Mouse (Mus musculus) adrenal gland, adult 2 months (tissue): ENCODE data around the gene Lhfpl2. TPM values are rescaled to one million over a fixed set of nuclear protein-coding genes. Genes with fewer than 3 reads are reported as not detected.
A peak's percentile ranks its signal among the peaks of the same experiment; 100 is the strongest.
"Not testable (repeated sequence)": the region's sequence is repeated elsewhere in the genome, so short reads cannot be mapped to it uniquely, and the experiment has no call there.

ENCODE experiments used
- DNase-seq: peaks from one replicate; pipeline ENCODE4 v3.0.0; 2021
- long read RNA-seq: library from polyadenylated mRNA; stranded (forward); transcript quantifications from one replicate; pipeline ENCODE4 v2.0.0, GENCODE M21; 2021
- polyA plus RNA-seq: library from polyadenylated mRNA; depleted of rRNA; stranded (reverse); fragments of >200 nt; gene quantifications from 2 replicates; pipeline ENCODE4 v1.2.3, GENCODE M21; 2012; rRNA removed
- total RNA-seq, 2 experiments: library from RNA; stranded (reverse); gene quantifications; 2 replicates each; pipeline ENCODE4 v1.2.3; 2021

Gene Lhfpl2
- 10 to 100 TPM; 27.9 to 32.2 TPM for total RNA-seq
- polyA plus RNA-seq: 21.5 and 26.7 TPM in 2 replicates
- long read RNA-seq, full-length matches to known transcripts: 12 of 17 reads
- long read RNA-seq, partial matches to known transcripts: 5 of 17 reads
- long read RNA-seq, other reads (novel, unspliced or antisense): 0 of 17 reads

DNA sequence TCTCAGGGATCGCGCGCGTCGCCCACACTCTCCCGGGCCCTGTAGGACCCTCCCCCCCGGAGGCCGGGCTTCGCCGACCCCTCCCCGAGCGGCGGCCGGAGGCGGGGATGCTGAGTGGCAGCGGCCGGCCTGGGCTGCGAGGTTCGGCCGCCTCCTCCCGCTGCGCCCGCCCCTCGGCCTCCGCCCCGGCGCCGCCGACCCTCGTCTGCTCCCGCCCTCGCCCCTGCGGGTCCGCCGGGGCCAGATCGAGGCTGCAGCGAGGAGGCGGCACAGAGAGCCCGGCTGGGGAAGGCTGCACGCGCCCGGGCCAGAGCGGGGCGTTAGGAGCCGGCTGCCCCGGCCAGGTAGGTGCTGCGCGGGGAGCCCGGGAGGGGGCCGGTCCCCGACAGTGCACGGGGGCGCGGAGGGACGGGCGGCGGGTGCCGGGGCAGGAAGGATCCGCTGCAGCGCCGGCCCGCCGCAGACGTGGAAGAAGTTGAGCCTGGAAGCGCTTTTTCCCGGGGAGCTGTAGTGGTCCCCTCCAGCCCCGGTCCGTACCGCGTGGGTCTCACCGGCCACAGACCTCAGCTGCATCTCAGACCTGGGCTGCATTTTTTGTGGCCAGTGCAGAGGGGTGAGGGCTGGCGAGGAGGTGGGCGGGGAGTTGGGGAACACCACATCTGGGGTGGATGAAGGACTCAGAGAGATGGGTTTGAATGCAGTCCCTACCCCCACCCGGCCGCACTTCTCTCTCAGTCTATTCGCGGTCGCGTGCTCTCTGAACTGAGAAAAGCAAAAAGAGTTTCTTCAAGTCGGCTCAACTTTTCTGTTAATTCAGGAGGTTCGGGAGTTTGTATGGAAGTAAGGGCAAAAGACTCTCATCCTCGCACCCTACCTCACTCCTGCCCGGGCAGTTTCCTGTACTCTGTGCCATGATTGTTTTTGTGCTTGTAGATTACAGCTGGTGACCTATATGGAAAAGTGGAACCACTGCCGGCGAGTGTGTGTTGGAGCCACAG, at the start of gene Lhfpl2:
Gene Lhfpl2 (plus strand): TSS at position 234 of the 998 bp plus-strand sequence.
- DNase-seq: peak; percentile 85

DNA sequence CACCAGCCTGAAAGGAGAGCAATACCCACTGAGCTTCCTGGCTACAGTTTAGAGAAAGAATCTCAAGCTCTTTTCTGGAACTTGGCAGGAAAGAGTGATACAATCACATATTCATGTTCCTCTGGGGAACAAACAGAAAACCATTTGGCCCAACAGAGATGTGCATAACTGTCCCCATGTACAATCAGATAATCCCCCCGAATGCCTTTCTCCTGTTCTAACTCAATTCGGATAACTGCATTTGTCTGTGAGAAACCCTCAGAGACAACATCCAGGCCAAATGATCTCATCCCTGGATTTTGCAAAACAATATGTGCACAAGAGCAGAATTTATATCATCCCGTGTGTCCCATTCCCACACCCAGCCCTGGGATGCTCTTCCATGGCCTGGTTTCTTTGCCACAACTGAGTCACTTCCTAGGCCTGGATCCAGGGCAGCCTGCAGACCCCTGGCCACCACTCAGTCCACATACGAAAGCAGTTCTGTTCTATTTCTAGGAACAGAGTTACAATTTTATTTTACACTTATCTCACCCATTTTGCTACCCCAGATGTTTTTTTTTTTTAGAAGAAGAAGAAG, 45.5 kb upstream of the Lhfpl2 start:
- no peak for DNase-seq

DNA sequence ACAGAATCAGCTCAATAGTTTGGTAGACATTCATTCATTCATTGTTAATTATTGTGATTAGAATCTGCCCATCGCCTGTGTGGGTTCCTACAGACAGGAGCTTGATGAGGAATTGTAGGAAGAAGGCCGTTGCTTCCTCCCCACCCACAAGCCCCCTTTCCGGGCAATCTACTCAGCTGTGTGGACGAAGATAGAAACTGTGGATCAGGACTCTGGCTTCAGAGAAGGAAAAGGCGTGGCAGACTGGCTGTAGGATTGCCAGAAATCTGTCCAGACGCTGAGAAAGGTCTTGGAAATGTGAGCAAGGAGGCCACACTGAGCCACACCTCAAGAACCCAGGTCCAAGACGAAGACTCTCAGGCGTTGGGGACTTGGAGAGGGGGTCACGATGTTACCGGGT, 43.6 kb upstream of the Lhfpl2 start:
- DNase-seq: no peak

DNA sequence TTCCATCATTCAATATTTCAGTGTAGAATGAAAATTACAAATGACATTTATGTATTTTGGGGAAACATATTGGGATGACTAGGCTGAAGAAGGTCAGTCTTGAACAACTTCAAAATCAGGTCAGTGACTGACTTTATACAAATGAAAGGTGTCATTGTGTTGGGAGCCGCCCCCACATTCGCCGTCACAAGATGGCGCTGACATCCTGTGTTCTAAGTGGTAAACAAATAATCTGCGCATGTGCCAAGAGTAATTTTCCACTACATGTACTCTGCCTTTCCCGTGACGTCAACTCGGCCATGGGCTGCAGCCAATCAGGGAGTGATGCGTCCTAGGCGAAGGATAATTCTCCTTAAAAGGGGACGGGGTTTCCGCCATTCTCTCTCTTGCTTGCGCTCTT, 33.0 kb upstream of the Lhfpl2 start:
- DNase-seq: not testable (repeated sequence)

DNA sequence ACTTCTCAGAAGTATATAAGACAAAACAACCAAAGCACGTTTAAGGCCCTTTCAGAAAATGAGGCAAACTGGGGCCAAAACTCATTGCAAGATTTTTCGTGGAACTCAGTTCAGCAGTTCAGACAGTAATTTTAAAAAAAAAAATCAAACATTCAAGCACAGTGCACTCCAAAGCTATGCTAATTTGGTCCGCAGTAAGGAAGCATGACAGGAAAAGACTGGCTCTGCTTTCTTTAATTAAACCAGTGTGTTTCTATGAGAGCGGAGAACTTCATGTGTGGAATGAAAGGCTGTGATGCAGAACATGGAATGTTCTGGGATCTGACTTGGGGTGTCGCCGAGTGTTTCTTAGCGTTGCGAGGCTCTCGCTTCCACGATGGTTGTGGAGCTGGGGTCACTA, 28.4 kb upstream of the Lhfpl2 start:
- no peak for DNase-seq

DNA sequence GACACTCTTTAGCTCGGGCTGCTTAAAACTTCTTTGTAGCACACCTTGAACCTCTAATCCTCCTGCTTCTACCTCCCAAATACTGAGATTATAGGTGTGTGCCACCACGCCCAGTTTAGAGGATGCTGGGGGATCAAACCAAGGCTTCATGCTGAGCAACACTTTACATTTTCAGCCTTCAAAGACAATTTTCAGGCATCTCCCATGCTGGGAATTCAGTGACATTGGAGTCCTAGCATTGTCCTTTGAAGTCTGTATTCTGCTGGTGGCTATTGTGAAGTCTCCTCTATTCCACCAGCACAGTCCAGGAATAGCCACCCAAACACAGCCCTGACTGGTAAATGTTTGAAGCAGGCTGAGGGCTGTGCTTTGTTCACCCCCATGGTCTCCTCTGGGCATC, 27.0 kb upstream of the Lhfpl2 start:
- no peak for DNase-seq

DNA sequence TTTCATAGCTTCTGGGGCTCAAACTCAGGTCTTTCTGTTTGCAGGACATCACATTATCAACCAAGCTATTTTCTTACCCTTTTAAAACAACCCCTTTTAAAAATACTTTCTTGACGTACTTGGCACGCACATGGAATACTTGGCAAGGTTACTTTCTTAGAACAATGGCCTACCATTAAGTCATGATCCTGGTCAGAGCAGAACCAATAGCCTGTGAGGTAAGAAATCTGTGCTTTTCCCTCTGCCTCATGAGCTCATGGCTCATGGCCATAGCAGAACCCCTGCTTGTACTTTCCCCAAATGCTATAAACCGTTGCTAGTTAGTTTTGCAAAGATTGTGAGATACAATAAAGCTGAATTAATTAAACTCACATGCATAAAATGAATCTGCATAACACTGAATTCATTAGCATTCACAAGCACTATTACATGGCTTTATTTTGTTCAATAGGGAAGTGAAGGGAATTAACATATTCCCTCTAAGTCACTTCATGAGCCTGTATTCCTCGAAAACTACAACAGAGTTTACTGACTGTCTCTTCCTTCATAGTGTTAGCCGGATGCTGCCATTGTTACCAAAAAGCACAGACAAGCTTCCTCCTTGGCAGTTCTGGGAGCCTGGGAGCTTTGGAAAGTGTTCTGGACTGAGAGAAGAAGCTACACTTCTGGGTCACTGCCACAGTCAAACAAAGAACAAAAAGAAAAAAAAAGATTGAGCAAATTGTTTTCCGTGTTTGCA, 20.1 kb upstream of the Lhfpl2 start:
- DNase-seq: no peak

DNA sequence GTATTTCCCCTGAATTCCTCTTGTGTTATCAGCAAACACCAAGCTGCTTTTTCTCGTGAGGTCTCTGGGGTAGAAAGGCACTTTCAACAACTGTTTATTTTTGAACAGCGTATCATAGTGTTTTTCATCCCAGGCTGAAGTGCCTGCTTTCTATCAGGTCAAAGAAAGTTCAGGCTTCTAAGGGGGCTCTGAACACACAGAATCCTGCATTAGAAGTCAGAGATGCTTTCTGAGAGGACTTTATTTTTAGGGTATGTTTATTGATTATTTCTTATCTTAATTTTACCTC, 19.6 kb upstream of the Lhfpl2 start:
- DNase-seq: no peak

DNA sequence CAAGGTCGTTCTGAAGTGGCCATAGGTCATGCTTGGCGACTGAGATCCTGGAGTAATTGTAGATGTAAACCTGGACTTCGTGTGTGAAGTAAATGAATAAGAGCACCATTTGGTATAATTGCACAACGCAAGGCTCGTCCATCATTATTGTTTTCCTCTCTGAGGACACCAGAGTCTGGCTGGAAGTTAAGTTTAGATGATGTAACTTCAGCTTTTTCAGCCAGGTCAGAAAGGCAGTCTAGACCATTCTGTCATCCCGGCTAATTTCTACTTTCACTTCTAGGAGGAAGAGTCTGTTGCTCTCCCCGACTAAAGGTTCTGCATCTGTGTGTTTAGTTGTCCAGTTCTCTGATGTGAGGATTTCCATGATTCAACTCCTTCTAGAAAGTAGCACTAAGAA, 7.6 kb upstream of the Lhfpl2 start:
- peak; percentile 60 for DNase-seq

DNA sequence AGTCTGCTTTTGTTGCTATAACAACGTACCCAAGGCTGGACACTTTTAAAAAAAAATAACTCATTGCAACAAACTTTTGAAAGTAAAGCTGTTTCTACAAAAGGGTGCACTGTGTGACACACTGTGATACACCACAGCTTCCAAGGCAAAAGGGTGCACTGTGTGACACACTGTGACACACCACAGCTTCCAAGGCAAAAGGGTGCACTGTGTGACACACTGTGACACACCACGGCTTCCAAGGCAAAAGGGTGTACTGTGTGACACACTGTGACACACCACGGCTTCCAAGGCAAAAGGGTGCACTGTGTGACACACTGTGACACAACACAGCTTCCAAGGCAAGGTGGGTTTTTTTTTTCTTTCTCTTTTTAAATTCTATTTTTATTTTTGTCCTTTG, 6.8 kb upstream of the Lhfpl2 start:
- peak; percentile 60 for DNase-seq

DNA sequence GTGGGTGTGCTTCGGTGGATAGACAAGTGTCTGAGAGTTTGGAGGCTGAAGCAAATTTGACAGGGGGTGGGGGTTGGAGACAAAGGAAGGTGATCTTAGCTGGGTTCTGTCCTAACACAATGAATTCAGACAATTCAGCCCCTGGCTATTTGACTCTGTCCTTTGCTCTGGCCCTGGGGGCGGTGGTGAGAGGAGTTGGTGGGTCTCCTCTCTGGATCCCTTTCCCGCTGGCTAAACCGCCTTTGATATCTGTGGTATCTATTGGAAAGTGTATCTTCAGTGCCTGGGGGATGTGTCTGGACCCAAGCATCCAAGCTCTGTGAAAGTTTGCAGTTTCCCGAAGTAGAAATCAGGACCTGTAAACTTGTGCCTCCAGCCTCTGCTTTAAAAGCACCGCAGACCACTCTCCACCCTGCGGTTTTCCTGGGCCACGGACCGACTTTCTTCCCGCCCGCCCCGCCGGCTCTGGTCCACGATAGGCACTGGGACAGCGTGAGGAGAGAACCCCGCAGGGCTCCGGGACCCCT, 497 bp upstream of the Lhfpl2 start:
- no peak for DNase-seq

DNA sequence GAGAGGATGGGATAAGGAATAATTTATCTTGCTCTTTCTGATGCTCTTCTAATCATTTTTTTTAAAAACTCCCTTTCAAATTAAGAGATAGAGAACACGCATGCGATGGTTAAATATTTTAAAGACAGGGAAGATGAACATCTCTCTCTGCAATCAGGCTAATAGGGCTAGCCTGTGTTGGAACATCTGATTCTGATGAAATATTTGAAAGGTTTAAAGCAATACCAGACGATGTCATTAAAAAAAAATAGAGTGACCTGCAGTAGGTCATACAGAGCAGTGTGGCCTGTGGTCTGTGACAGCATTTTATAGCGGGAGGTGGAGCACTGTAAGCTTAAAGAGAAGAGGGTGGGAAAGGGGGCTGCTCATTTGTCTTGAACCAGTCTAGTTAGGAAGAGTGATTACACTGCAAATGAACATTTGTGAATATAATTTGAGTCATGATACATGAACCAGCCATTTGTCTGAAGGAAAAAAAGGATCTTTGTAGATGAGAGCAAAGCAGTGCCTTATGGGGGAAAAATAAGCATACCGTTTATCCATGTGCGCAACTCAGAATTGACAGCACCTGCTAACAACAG, 1.1 kb downstream of the Lhfpl2 start:
- no peak for DNase-seq

DNA sequence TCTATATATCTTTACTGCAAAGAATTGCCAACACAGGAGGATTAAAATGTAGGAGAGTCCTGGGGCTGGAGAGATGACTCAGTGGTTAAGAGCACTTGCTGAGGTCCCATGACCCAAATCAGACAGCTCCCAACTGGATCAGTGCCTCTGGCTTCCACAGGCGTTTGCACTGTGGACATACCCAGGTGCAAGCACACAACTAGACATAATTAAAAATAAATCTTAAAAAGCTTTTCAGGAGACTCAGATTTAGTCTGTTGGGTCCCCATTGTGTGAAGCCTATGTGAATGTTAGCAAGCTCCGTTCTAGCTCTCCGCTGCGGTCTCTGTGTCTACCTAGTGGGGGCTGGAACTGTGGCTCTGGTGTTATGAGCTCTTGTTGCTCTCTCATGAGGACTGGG, 1.8 kb downstream of the Lhfpl2 start:
- DNase-seq: peak; percentile 29

DNA sequence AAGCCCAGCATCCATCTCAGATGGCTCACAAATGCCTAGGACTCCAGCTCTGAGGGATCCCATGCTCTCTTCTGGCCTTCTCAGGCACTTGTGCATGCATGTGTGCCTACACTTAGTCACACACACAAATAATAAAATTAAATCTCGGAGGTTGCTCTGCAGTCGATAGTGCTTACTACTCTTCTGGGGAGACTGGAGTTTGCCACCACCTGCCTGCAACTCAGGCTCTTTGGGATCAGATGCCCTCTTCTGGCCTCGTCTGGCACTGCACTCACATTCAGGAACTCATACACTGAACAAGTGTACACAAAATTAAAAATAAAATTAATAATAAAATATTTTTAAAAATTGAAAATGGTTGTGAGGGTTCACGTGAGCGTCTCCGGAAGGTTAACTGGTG, 2.2 kb downstream of the Lhfpl2 start:
- DNase-seq: peak; percentile 62

DNA sequence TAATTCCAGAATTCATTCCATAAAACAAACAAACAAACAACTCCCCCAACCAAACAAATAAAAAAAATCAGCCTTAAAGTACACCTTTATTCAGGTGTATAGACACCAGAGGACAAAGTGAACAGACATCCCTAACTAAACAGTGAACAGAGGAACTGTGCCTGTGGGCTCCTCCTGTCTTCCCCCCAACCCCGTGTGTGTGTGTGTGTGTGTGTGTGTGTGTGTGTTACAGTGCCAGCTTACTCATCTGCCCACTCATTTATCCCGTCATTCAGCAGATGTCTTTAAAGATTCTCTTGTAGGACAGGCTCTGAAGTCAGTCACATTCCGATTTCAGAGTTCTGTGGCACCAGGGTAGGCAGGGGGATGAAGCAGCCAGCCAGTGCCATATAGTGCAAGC, 2.9 kb downstream of the Lhfpl2 start:
- DNase-seq: no peak

DNA sequence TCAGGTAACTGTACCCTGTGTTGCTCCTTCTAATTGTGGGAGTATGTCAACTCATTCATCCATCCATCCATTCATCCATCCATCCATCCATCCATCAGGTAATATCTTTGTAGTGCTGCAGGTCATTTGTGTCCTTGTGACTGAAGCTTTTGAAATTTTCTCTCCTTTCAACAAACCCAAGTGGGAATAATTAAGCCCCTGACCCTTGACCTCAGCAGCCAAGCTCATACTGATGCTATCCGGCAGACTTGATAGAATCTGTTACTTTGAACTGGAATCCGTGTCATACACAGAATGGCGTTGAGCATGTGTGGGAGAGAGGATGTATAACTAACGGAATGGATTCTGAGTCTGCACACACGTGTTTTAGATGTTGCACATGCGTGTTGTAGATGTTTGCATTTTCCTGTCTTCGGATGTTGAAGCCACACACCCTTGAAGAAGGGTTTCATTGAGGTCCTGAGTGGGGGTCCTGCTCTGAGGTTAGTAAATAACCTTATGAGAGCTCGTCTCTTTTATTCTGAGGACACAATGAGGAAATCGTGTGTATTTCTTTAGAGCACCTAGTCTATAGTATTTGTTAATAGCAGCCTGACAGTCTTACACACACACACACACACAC, 3.8 kb downstream of the Lhfpl2 start:
- DNase-seq: no peak

DNA sequence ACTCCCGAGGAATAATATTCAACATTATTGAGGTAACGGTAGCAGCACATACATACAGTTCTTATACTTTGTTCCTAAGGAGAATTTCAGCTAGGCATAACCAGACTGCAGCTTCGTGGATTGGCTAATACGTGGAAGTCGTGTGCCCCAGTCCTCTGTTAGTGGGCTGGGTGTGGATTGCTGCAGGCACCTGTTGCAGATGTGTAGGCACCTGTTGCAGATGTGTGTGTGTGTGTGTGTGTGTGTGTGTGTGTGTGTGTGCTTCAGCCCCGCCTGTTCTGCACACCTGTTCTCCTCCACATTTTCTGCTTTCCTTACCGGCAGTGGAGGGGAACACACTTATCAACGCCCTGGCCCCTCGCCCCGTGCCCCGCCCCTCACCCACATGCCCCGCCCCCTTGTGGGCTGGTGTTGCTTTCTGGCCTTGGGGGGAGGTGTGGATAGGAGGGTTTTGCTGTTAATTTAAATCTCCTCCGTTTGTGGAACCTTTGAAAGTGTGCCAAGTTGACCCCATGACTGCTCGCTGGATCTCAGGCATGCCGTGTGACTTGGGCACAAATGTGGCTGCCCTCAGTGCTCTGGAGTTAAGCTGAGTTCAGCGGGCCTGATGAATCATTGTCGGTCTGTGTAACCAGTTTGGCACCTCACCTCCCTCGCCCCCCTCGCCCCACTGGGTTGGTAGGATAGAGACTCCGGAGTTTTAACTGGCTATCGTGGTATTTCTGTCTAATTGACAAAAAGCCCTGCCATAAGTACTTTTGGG, 4.9 kb downstream of the Lhfpl2 start:
- peak; percentile 61 for DNase-seq

DNA sequence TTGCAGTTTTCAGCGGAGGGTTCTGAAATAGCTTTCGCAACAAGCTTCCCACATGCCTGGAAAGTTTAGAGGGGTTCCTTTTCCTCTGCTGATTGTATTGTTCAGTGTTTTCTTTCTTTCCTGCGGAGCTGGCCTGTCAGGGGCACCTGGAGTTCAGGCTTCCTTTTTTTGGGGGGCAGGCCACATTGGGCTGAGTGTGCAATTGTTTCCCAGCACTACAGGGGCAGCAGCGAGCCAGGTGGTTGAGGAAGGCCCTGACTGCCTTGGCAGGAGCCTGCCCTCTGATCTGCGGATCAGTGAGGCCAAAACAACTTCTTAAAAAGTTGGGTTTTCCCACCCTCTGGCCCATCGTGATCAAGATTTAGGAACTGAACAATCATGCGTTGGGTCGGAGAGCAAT, 5.6 kb downstream of the Lhfpl2 start:
- no peak for DNase-seq

DNA sequence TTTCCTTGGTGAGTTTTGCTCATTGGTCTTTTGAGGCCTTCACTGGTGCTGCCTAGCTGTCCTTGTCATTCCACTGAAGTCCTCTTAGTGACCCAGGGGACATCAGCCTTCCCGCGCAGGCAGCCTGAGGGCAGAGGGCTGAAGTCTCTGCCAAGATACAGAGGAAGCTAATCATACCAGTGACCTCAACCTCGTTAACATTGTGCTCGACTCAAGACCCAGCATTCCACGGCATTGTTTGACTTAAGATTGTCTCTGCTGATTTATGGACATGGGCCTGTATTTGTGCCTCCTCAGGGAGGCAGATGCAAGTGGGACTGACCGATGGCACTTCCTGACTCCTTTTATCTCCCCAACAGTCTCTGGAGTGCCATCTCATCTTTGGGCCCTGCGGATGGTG, 7.0 kb downstream of the Lhfpl2 start:
- DNase-seq: peak; percentile 74

DNA sequence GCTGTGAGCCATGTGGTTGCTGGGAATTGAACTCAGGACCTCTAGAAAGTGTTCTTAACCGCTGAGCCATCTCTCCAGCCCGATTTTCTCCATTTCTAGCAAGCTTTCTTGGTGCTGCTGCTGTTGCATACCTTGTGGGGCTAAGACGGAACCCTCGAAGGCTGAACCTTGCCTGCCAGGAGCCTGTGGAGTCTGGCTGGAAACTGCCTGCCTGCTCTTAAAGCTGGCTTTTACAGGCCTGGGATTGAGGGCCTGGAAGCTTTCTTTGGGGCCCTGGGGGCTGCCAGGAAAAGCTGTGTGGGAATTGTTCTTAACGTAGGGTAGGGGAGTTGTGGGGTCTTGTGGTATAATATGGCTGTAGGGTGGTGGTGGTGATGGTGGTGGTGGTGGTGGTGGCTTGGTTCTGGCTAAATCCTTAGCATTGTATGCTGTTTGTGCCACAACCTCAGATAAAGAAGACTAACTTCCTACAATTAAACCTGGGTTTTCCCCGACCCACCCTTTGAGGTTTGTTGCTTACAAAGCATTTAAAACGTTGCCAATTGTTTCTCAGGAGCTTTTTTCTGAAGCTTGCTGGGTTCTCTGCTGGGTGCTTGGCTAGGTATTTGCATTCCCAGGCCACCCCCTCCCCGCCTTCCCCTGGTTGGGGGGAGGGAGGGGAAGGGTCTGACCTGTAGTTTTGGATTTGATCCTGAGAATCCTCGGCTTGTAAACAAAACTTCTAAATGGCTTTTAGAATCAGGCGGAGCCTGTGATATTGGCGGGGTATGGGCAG, 7.9 kb downstream of the Lhfpl2 start:
- no peak for DNase-seq
